Mouse (Mus musculus) limb, embryonic 12.5 days (tissue): Measurements from ENCODE around the gene Foxa1. TPM values are rescaled to one million over a fixed set of nuclear protein-coding genes. Genes with fewer than 3 reads are reported as not detected.

Experiments
- ATAC-seq: fragments of 200-750 bp; cut with Nextera tagmentation; 2 replicates; pipeline ENCODE4 v1.8.0; 2017; ENCODE audit warnings: low read depth, moderate TSS enrichment; ENCODE audit not compliant: insufficient number of reproducible peaks, insufficient read depth, low FRiP score, low TSS enrichment
- H3K27ac ChIP-seq: fragments of 300-500 bp; sonication (generic); 2 replicates; pipeline ENCODE4 v1.5.1; 2016; ENCODE audit warnings: mild to moderate bottlenecking, moderate library complexity
- H3K27me3 ChIP-seq: fragments of 300-500 bp; sonication (generic); 2 replicates; pipeline ENCODE4 v1.6.1; 2016; ENCODE audit warnings: mild to moderate bottlenecking, moderate library complexity
- H3K36me3 ChIP-seq: fragments of 300-500 bp; sonication (generic); 2 replicates; pipeline ENCODE4 v1.6.1; 2016; ENCODE audit warnings: mild to moderate bottlenecking, moderate library complexity
- H3K4me1 ChIP-seq: fragments of 300-500 bp; sonication (generic); replicated peaks from 2 replicates; pipeline ENCODE4 v1.6.1; 2016
- H3K4me2 ChIP-seq: fragments of 300-500 bp; sonication (generic); 2 replicates; pipeline ENCODE4 v1.6.1; 2016; ENCODE audit warnings: mild to moderate bottlenecking, moderate library complexity
- H3K4me3 ChIP-seq: fragments of 300-500 bp; sonication (generic); replicated peaks from 2 replicates; pipeline ENCODE4 v1.5.1; 2016; ENCODE audit warnings: mild to moderate bottlenecking
- H3K9ac ChIP-seq: fragments of 300-500 bp; sonication (generic); replicated peaks from 2 replicates; pipeline ENCODE4 v1.6.1; 2016; ENCODE audit warnings: mild to moderate bottlenecking, moderate library complexity
- H3K9me3 ChIP-seq: fragments of 300-500 bp; sonication (generic); 2 replicates; pipeline ENCODE4 v1.6.1; 2016; ENCODE audit warnings: mild to moderate bottlenecking, moderate library complexity
- WGBS: fragments of 180-500 bp; shearing (Covaris S2); methylation state at CpG from one replicate; pipeline ENCODE4 v1.1.7; 2016; 5-methylcytosine and 5-hydroxymethylcytosine counted together
- polyA plus RNA-seq: library from polyadenylated mRNA; unstranded; fragments of >200 nt; fragmentation: Nextera tagmentation; extraction: Ambion mirVana; gene quantifications from 2 replicates; pipeline ENCODE4 v1.2.1, GENCODE M21; 2016

The Foxa1 gene
- polyA plus RNA-seq, 1 experiment from 2014 or later: not detected

DNA sequence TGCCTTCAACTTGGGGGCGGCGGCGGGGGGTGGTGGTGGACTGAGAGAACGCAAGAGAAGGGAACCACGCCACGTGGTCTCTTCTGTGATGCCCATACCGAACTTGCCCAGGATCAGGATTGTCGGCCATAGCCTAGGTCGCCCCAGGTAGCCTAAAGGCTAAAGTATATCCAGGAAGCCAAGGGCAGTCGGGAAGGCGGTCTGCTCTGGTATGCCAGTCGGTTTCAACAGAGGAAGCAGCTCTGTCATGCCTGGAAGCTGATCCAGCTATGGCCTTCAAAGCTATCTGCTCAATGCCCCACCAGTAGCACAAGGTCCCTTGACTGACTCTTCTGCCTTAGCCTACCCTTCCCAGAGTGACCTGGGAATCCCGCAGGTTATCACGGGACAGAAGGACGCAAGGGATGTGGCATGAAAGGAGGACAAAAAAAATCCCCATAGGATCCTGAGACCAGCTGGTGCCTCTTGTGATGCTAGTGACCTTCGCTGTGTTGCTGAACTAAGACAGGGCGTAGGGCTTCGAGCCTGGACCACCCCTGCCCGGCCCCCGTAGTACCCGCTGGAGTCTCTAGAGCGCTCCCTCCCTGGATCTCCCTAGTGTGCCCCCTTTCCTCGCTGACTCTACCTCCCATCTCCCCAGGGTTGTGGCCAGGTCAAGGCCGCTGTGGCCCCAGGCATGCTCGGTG lies 2.4 kb upstream of the Foxa1 start:
- H3K27ac ChIP-seq: no peak overlapping the region

GRCm38 (mm10) chr12:57548352-57548980 lies 1.8 kb upstream of the Foxa1 start:
- no peaks in the 10 kb centered on the region for H3K9me3 ChIP-seq
- no peak overlapping the region for H3K27ac ChIP-seq
- H3K27me3 ChIP-seq: peaks cover 96% of the 10 kb centered on the region
- H3K9ac ChIP-seq: no peak overlapping the region
- WGBS: 1% methylated on average over 20 of the region's 20 CpGs
- no peak for ATAC-seq
- no peaks in the 10 kb centered on the region for H3K36me3 ChIP-seq
- no peak overlapping the region for H3K4me2 ChIP-seq
- peaks cover 16% of the 10 kb centered on the region; the same call in 1 of the 2 replicates for H3K4me1 ChIP-seq
- no peak overlapping the region for H3K4me3 ChIP-seq

More for the DNA sequence above, 2.4 kb upstream of the Foxa1 start:
- H3K4me3 ChIP-seq: no peak overlapping the region
- no peaks in the 10 kb centered on the region for H3K36me3 ChIP-seq
- peaks cover 16% of the 10 kb centered on the region; the same call in 1 of the 2 replicates for H3K4me1 ChIP-seq
- H3K4me2 ChIP-seq: no peak overlapping the region
- no peak for ATAC-seq
- WGBS: 2% methylated on average over 25 of the region's 25 CpGs
- peaks cover 97% of the 10 kb centered on the region for H3K27me3 ChIP-seq
- H3K9me3 ChIP-seq: no peaks in the 10 kb centered on the region
- H3K9ac ChIP-seq: no peak overlapping the region

GRCm38 (mm10) chr12:57547890-57548289 lies 1.2 kb upstream of the Foxa1 start:
- ATAC-seq: no peak
- no peak overlapping the region for H3K4me2 ChIP-seq
- no peaks in the 10 kb centered on the region for H3K9me3 ChIP-seq
- H3K4me3 ChIP-seq: no peak overlapping the region
- 4% methylated on average over 9 of the region's 9 CpGs for WGBS
- H3K27me3 ChIP-seq: peaks cover 96% of the 10 kb centered on the region
- H3K9ac ChIP-seq: no peak overlapping the region
- H3K27ac ChIP-seq: no peak overlapping the region
- no peaks in the 10 kb centered on the region for H3K36me3 ChIP-seq
- H3K4me1 ChIP-seq: peaks cover 18% of the 10 kb centered on the region

GRCm38 (mm10) chr12:57545371-57546241 lies 1.1 kb downstream of the Foxa1 start:
- Histone ChIP-seq H3K9ac (no peak overlapping the region), H3K4me1 (peaks cover 27% of the 10 kb centered on the region), H3K4me2 (peak overlapping the region; percentile 85), H3K36me3 (no peaks in the 10 kb centered on the region), H3K9me3 (no peaks in the 10 kb centered on the region), H3K27ac (no peak overlapping the region), H3K4me3 (peak overlapping the region; percentile 47), H3K27me3 (peaks cover 95% of the 10 kb centered on the region)
- under 1% methylated on average over 79 of the region's 106 CpGs for WGBS
- peak; percentile 56; the same call in 1 of the 2 replicates for ATAC-seq

- H3K4me3 ChIP-seq: peak overlapping the region; percentile 47
- ATAC-seq: no peak
- no peaks in the 10 kb centered on the region for H3K9me3 ChIP-seq
- peaks cover 88% of the 10 kb centered on the region for H3K27me3 ChIP-seq
- peak overlapping the region; percentile 85 for H3K4me2 ChIP-seq
- no peak overlapping the region for H3K9ac ChIP-seq
- H3K4me1 ChIP-seq: peaks cover 25% of the 10 kb centered on the region
- no peaks in the 10 kb centered on the region for H3K36me3 ChIP-seq
- no peak overlapping the region for H3K27ac ChIP-seq
- 2% methylated on average over 31 of the region's 31 CpGs for WGBS
These were observed 1.9 kb downstream of the Foxa1 start for GRCm38 (mm10) chr12:57544641-57545370.

DNA sequence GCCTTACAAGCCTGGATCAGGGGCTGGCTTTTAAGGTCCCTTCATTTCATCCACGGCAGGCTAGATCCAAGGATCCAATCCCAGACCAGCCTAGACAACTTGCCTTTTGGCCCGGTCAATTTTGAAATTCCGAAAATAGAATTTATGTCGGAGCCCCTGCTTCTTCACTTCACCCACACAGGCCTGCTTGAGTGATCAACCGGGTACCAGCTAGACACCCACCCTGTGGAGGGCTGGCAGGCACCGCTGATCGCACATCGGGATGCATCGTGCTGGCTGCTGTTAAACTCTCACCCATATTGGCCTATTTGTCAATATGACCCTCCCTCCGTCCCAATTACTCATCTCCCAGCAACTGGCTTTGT lies 3.1 kb downstream of the Foxa1 start:
- Histone ChIP-seq H3K4me2 (0 out of 2 replicates have a peak overlapping the region, but pooled peaks have one; percentile 44), H3K9ac (no peak overlapping the region), H3K4me1 (peaks cover 34% of the 10 kb centered on the region), H3K9me3 (no peaks in the 10 kb centered on the region), H3K36me3 (no peaks in the 10 kb centered on the region), H3K27ac (no peak overlapping the region), H3K4me3 (no peak overlapping the region), H3K27me3 (peaks cover 88% of the 10 kb centered on the region)
- ATAC-seq: no peak
- 2% methylated on average over 10 of the region's 10 CpGs for WGBS

DNA sequence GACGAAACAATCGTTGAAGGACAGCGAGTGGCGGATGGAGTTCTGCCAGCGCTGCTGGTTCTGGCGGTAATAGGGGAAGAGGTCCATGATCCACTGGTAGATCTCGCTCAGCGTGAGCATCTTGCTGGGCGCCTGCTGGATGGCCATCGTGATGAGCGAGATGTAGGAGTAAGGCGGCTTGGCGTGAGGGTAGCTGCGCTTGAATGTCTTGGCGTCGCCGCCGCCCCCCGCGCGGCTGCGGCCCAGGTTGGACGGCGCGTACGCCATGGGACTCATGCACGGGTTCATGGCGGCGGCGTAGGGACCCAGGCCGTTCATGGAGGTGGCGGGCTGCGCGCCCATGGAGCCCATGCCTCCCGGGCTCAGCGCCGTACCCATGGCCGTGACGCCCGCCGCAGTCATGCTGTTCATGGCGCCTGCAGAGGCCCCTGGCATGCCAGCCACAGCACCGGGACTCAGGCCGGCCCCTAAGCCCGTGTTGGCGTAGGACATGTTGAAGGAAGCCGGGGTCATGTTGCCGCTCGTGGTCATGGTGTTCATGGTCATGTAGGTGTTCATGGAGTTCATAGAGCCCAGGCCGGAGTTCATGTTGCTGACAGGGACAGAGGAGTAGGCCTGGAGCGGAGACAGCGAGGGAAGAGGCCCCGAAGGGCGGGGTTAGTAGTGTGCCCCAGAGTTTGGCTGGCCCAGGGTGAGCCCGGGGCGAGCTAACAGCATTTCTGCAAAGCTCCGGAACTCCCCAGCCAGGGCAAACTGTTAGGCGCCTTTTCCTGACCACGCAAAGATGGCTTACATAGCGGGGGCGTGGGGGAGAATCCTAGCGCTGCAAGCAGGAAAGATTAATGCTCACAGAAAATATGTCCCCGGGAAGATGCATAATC lies 3.7 kb downstream of the Foxa1 start:
- H3K9ac ChIP-seq: no peak overlapping the region; the same call in 1 of the 2 replicates
- WGBS: under 1% methylated on average over 63 of the region's 63 CpGs

DNA sequence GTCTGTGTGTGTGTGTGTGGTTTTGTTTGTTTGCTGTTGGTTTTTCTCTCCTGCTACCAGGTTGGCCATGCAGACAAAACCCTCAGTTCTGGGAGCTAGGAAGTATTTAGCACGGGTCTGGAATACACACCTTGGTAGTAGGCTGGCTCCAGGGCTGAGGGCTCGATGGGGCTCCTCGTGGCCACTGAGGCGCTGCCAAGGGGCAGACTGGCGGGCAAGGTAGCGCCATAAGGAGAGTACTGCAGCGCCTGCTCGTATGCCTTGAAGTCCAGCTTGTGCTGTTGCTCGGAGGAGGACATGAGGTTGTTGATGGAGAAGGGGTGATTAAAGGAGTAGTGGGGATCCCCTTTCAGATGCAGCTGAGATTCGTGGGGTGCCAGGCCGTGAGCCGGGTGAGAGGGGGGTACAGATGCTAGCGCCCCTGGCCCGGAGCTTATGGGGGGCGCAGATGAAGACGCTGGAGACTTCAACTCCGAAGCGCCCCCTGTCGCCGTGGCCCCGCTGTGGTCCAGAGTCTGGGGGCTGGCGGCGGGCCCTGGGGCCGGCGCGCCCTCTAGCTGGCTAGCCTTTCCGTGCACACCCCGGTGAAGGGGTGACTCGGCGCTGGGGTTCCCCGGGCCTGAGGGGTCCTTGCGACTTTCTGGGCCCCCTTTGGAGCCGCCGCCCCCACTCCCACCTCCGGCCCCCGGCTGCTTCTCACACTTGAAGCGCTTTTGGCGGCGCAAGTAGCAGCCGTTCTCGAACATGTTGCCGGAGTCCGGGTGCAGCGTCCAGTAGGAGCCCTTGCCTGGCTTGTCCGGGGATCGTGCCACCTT lies 4.6 kb downstream of the Foxa1 start:
- Histone ChIP-seq H3K9ac (no peak overlapping the region; the same call in 1 of the 2 replicates), H3K27me3 (peaks cover 82% of the 10 kb centered on the region)

More for the DNA sequence above, 3.7 kb downstream of the Foxa1 start:
- Histone ChIP-seq H3K4me1 (peaks cover 38% of the 10 kb centered on the region), H3K27ac (no peak overlapping the region), H3K36me3 (no peaks in the 10 kb centered on the region), H3K4me2 (peak overlapping the region; percentile 44), H3K4me3 (peak overlapping the region; percentile 27), H3K27me3 (peaks cover 88% of the 10 kb centered on the region), H3K9me3 (no peaks in the 10 kb centered on the region)
- no peak for ATAC-seq

GRCm38 (mm10) chr12:57541118-57541517 lies 5.6 kb downstream of the Foxa1 start:
- WGBS: 6% methylated on average over 6 of the region's 6 CpGs
- Histone ChIP-seq H3K4me1 (peaks cover 32% of the 10 kb centered on the region), H3K9me3 (no peaks in the 10 kb centered on the region), H3K27me3 (peaks cover 82% of the 10 kb centered on the region), H3K9ac (no peak overlapping the region), H3K36me3 (no peaks in the 10 kb centered on the region), H3K4me3 (no peak overlapping the region), H3K27ac (no peak overlapping the region), H3K4me2 (no peak overlapping the region)
- no peak for ATAC-seq

More for the DNA sequence above, 4.6 kb downstream of the Foxa1 start:
- ATAC-seq: no peak; the same call in 1 of the 2 replicates
- H3K36me3 ChIP-seq: no peaks in the 10 kb centered on the region
- H3K9me3 ChIP-seq: no peaks in the 10 kb centered on the region
- 1% methylated on average over 46 of the region's 46 CpGs for WGBS
- peaks cover 38% of the 10 kb centered on the region for H3K4me1 ChIP-seq
- no peak overlapping the region for H3K27ac ChIP-seq
- H3K4me2 ChIP-seq: peak overlapping the region; percentile 44
- peak overlapping the region; percentile 27 for H3K4me3 ChIP-seq
